Mouse (Mus musculus): ENCODE results near the gene Wscd2. TPM values are rescaled to one million over a fixed set of nuclear protein-coding genes. Genes with fewer than 3 reads are reported as not detected.

Gene Wscd2
- polyA plus RNA-seq (2014; fragmentation: Nextera tagmentation; extraction: Ambion mirVana) = 10.2 and 11.3 TPM in 2 replicates

GRCm38 (mm10) chr5:113490033-113490432 is at the start of gene Wscd2:
Wscd2 (plus strand) TSS chr5:113490333.
- Histone ChIP-seq H3K36me3 (ENCODE audit: control insufficient read depth, insufficient read depth, low read length) (no peaks in the 10 kb centered on the region), H3K9ac (ENCODE audit: low read length) (peak within 1 kb of the TSS; percentile 86), H3K4me3 (ENCODE audit: low read depth, low read length) (peak within 1 kb of the TSS; percentile 54), H3K27ac (ENCODE audit: low read depth, low read length) (peak within 1 kb of the TSS; percentile 35; the same call in 1 of the 2 replicates), H3K4me1 (ENCODE audit: control insufficient read depth, insufficient read depth, low read length) (peaks cover 20% of the 10 kb centered on the region), H3K27me3 (ENCODE audit: control insufficient read depth, insufficient read depth, low read length) (0 out of 2 replicates have a peak, but pooled peaks cover 2% of the 10 kb centered on the region), H3K4me2 (ENCODE audit: low read depth) (peak within 1 kb of the TSS; percentile 93), H3K9me3 (ENCODE audit: control insufficient read depth, low read length) (no peaks in the 10 kb centered on the region)
- 70% methylated on average over 6 of the region's 6 CpGs for WGBS
- DNase-seq (ENCODE audit: low spot score) (no peak), ATAC-seq (ENCODE audit: insufficient read depth, low FRiP score, low TSS enrichment) (no peak)

- Histone ChIP-seq H3K36me3 (ENCODE audit: control insufficient read depth, insufficient read depth, low read length) (no peaks in the 10 kb centered on the region), H3K9ac (ENCODE audit: low read length) (no peak overlapping the region), H3K9me3 (ENCODE audit: control insufficient read depth, low read length) (no peaks in the 10 kb centered on the region), H3K4me2 (ENCODE audit: low read depth) (no peak overlapping the region), H3K4me3 (ENCODE audit: low read depth, low read length) (no peak overlapping the region), H3K27ac (ENCODE audit: low read depth, low read length) (0 out of 2 replicates have a peak overlapping the region, but pooled peaks have one; percentile 27), H3K27me3 (ENCODE audit: control insufficient read depth, insufficient read depth, low read length) (no peaks in the 10 kb centered on the region), H3K4me1 (ENCODE audit: control insufficient read depth, insufficient read depth, low read length) (peaks cover 4% of the 10 kb centered on the region; the same call in 1 of the 2 replicates)
- DNase-seq (ENCODE audit: low spot score) = no peak
- 43% methylated on average over 3 of the region's 3 CpGs for WGBS
- ATAC-seq (ENCODE audit: insufficient read depth, low FRiP score, low TSS enrichment) = no peak
These were observed 48.0 kb upstream of the Wscd2 start for GRCm38 (mm10) chr5:113442180-113442579.

- peaks cover 15% of the 10 kb centered on the region for H3K4me1 ChIP-seq (ENCODE audit: control insufficient read depth, insufficient read depth, low read length)
- no peak overlapping the region for H3K4me3 ChIP-seq (ENCODE audit: low read depth, low read length)
- no peak overlapping the region for H3K4me2 ChIP-seq (ENCODE audit: low read depth)
- ATAC-seq (ENCODE audit: insufficient read depth, low FRiP score, low TSS enrichment) (peak; percentile 72), DNase-seq (ENCODE audit: low spot score) (peak; percentile 60)
- peak overlapping the region; percentile 60 for H3K27ac ChIP-seq (ENCODE audit: low read depth, low read length)
- no peak overlapping the region for H3K9ac ChIP-seq (ENCODE audit: low read length)
- WGBS = 15% methylated on average over 9 of the region's 9 CpGs
- H3K27me3 ChIP-seq (ENCODE audit: control insufficient read depth, insufficient read depth, low read length) = no peaks in the 10 kb centered on the region
- H3K36me3 ChIP-seq (ENCODE audit: control insufficient read depth, insufficient read depth, low read length) = no peaks in the 10 kb centered on the region
- no peaks in the 10 kb centered on the region for H3K9me3 ChIP-seq (ENCODE audit: control insufficient read depth, low read length)
These were observed 42.0 kb upstream of the Wscd2 start for GRCm38 (mm10) chr5:113448023-113448734.

GRCm38 (mm10) chr5:113449336-113449735 is 40.8 kb upstream of the Wscd2 start:
- Histone ChIP-seq H3K27me3 (ENCODE audit: control insufficient read depth, insufficient read depth, low read length) (no peaks in the 10 kb centered on the region), H3K27ac (ENCODE audit: low read depth, low read length) (peak overlapping the region; percentile 70; the same call in 1 of the 2 replicates), H3K4me2 (ENCODE audit: low read depth) (no peak overlapping the region), H3K36me3 (ENCODE audit: control insufficient read depth, insufficient read depth, low read length) (no peaks in the 10 kb centered on the region), H3K4me3 (ENCODE audit: low read depth, low read length) (no peak overlapping the region), H3K4me1 (ENCODE audit: control insufficient read depth, insufficient read depth, low read length) (peaks cover 21% of the 10 kb centered on the region), H3K9ac (ENCODE audit: low read length) (no peak overlapping the region), H3K9me3 (ENCODE audit: control insufficient read depth, low read length) (no peaks in the 10 kb centered on the region)
- ATAC-seq (ENCODE audit: insufficient read depth, low FRiP score, low TSS enrichment) (no peak), DNase-seq (ENCODE audit: low spot score) (no peak)
- 64% methylated on average over 3 of the region's 3 CpGs for WGBS

GRCm38 (mm10) chr5:113452691-113453090 is 37.4 kb upstream of the Wscd2 start:
- Histone ChIP-seq H3K27ac (ENCODE audit: low read depth, low read length) (peak overlapping the region; percentile 72), H3K9me3 (ENCODE audit: control insufficient read depth, low read length) (no peaks in the 10 kb centered on the region), H3K4me1 (ENCODE audit: control insufficient read depth, insufficient read depth, low read length) (peaks cover 18% of the 10 kb centered on the region), H3K4me2 (ENCODE audit: low read depth) (no peak overlapping the region), H3K9ac (ENCODE audit: low read length) (0 out of 2 replicates have a peak overlapping the region, but pooled peaks have one; percentile 18), H3K4me3 (ENCODE audit: low read depth, low read length) (no peak overlapping the region), H3K27me3 (ENCODE audit: control insufficient read depth, insufficient read depth, low read length) (no peaks in the 10 kb centered on the region), H3K36me3 (ENCODE audit: control insufficient read depth, insufficient read depth, low read length) (no peaks in the 10 kb centered on the region)
- DNase-seq (ENCODE audit: low spot score) = peak; percentile 53
- ATAC-seq (ENCODE audit: insufficient read depth, low FRiP score, low TSS enrichment) = no peak
- WGBS = 0% methylated on average over 1 of the region's 1 CpGs

GRCm38 (mm10) chr5:113453356-113453755 is 36.8 kb upstream of the Wscd2 start:
- Histone ChIP-seq H3K27me3 (ENCODE audit: control insufficient read depth, insufficient read depth, low read length) (no peaks in the 10 kb centered on the region), H3K9me3 (ENCODE audit: control insufficient read depth, low read length) (no peaks in the 10 kb centered on the region), H3K4me3 (ENCODE audit: low read depth, low read length) (no peak overlapping the region), H3K4me2 (ENCODE audit: low read depth) (no peak overlapping the region), H3K4me1 (ENCODE audit: control insufficient read depth, insufficient read depth, low read length) (peaks cover 18% of the 10 kb centered on the region), H3K36me3 (ENCODE audit: control insufficient read depth, insufficient read depth, low read length) (no peaks in the 10 kb centered on the region), H3K27ac (ENCODE audit: low read depth, low read length) (peak overlapping the region; percentile 72), H3K9ac (ENCODE audit: low read length) (no peak overlapping the region)
- ATAC-seq (ENCODE audit: insufficient read depth, low FRiP score, low TSS enrichment) (no peak), DNase-seq (ENCODE audit: low spot score) (peak; percentile 44)
- WGBS = 0% methylated on average over 4 of the region's 4 CpGs

- ATAC-seq (ENCODE audit: insufficient read depth, low FRiP score, low TSS enrichment) = no peak
- 88% methylated on average over 10 of the region's 10 CpGs for WGBS
These were observed 34.1 kb upstream of the Wscd2 start for GRCm38 (mm10) chr5:113456020-113456419.

GRCm38 (mm10) chr5:113456756-113457155 is 33.4 kb upstream of the Wscd2 start:
- no peak overlapping the region for H3K4me3 ChIP-seq (ENCODE audit: low read depth, low read length)
- WGBS = 95% methylated on average over 4 of the region's 4 CpGs
- H3K9me3 ChIP-seq (ENCODE audit: control insufficient read depth, low read length) = no peaks in the 10 kb centered on the region
- ATAC-seq (ENCODE audit: insufficient read depth, low FRiP score, low TSS enrichment) = no peak
- H3K36me3 ChIP-seq (ENCODE audit: control insufficient read depth, insufficient read depth, low read length) = no peaks in the 10 kb centered on the region
- H3K27me3 ChIP-seq (ENCODE audit: control insufficient read depth, insufficient read depth, low read length) = no peaks in the 10 kb centered on the region
- no peak overlapping the region for H3K4me2 ChIP-seq (ENCODE audit: low read depth)
- DNase-seq (ENCODE audit: low spot score) = no peak
- no peak overlapping the region for H3K9ac ChIP-seq (ENCODE audit: low read length)
- H3K4me1 ChIP-seq (ENCODE audit: control insufficient read depth, insufficient read depth, low read length) = peaks cover 23% of the 10 kb centered on the region
- no peak overlapping the region for H3K27ac ChIP-seq (ENCODE audit: low read depth, low read length)

More at GRCm38 (mm10) chr5:113456020-113456419, 34.1 kb upstream of the Wscd2 start:
- DNase-seq (ENCODE audit: low spot score) = no peak
- H3K4me3 ChIP-seq (ENCODE audit: low read depth, low read length) = no peak overlapping the region
- no peaks in the 10 kb centered on the region for H3K9me3 ChIP-seq (ENCODE audit: control insufficient read depth, low read length)
- H3K27me3 ChIP-seq (ENCODE audit: control insufficient read depth, insufficient read depth, low read length) = no peaks in the 10 kb centered on the region
- H3K4me2 ChIP-seq (ENCODE audit: low read depth) = no peak overlapping the region
- H3K36me3 ChIP-seq (ENCODE audit: control insufficient read depth, insufficient read depth, low read length) = no peaks in the 10 kb centered on the region
- H3K4me1 ChIP-seq (ENCODE audit: control insufficient read depth, insufficient read depth, low read length) = peaks cover 18% of the 10 kb centered on the region
- no peak overlapping the region for H3K9ac ChIP-seq (ENCODE audit: low read length)
- H3K27ac ChIP-seq (ENCODE audit: low read depth, low read length) = no peak overlapping the region

- 54% methylated on average over 6 of the region's 6 CpGs for WGBS
- Histone ChIP-seq H3K27ac (ENCODE audit: low read depth, low read length) (no peak overlapping the region), H3K4me3 (ENCODE audit: low read depth, low read length) (no peak overlapping the region), H3K36me3 (ENCODE audit: control insufficient read depth, insufficient read depth, low read length) (no peaks in the 10 kb centered on the region), H3K27me3 (ENCODE audit: control insufficient read depth, insufficient read depth, low read length) (no peaks in the 10 kb centered on the region), H3K9ac (ENCODE audit: low read length) (no peak overlapping the region), H3K4me1 (ENCODE audit: control insufficient read depth, insufficient read depth, low read length) (peaks cover 25% of the 10 kb centered on the region), H3K9me3 (ENCODE audit: control insufficient read depth, low read length) (no peaks in the 10 kb centered on the region), H3K4me2 (ENCODE audit: low read depth) (no peak overlapping the region)
- no peak for DNase-seq (ENCODE audit: low spot score)
- no peak for ATAC-seq (ENCODE audit: insufficient read depth, low FRiP score, low TSS enrichment)
These were observed 32.9 kb upstream of the Wscd2 start for GRCm38 (mm10) chr5:113457260-113457659.

Measured in neural tube, embryonic 11.5 days (tissue).